Mouse (Mus musculus) testis, adult 2 months (tissue): Measurements from ENCODE around the gene Rnf17.

Source experiments
- CTCF ChIP-seq: fragments of 200-500 bp; IDR thresholded peaks from 2 replicates; pipeline ENCODE4 v1.5.1; 2012; ENCODE audit warnings: low read depth, mild to moderate bottlenecking, inconsistent platforms, low read length, moderate library complexity; ENCODE audit not compliant: control insufficient read depth, insufficient read depth, insufficient replicate concordance
- POLR2A ChIP-seq: fragments of 200-500 bp; IDR thresholded peaks from 2 replicates; pipeline ENCODE4 v1.6.1; 2012; ENCODE audit warnings: low read depth, mild to moderate bottlenecking, inconsistent platforms, low read length, moderate library complexity; ENCODE audit not compliant: control insufficient read depth

DNA sequence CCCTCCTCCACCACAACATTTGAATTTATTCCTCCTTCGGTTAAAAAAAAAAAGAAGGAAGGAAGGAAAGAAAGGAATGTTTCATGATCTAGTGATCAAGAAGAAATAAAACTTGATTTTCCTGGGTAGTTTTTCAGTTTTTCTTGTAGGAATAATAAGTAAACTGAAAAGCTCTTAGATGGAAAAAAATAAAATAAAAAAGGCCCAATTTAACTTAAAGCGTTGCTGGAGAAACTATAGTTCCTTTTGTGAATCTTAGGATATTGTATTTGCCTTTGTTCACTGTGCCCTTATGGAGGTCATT, 643 bp downstream of the Rnf17 start:
- no peak for TF ChIP-seq CTCF
- no peak for TF ChIP-seq POLR2A
